Mouse (Mus musculus) intestine, embryonic 16.5 days (tissue): ENCODE measurements around the gene Krt81. TPM values are rescaled to one million over a fixed set of nuclear protein-coding genes. Genes with fewer than 3 reads are reported as not detected.

Source experiments
- polyA plus RNA-seq: library from polyadenylated mRNA; unstranded; fragments of >200 nt; fragmentation: Nextera tagmentation; extraction: Ambion mirVana; gene quantifications from 2 replicates; pipeline ENCODE4 v1.2.1, GENCODE M21; 2015

Krt81 gene
- polyA plus RNA-seq, 1 experiment from 2014 or later = not detected

Other genes with a start within 250 kb of the Krt81 start
- gene Grasp, start 239.6 kb downstream of the Krt81 start, polyA plus RNA-seq = 2.3 and 2.8 TPM in 2 replicates
- 8.6 and 10.0 TPM in 2 replicates for gene Nr4a1, start 209.5 kb downstream of the Krt81 start, polyA plus RNA-seq
- gene Atg101, start 179.5 kb downstream of the Krt81 start, polyA plus RNA-seq = 58.3 and 67.1 TPM in 2 replicates
- gene 6030408B16Rik, start 170.5 kb downstream of the Krt81 start, polyA plus RNA-seq = 3.6 and 4.4 TPM in 2 replicates
- 1.1 and 1.2 TPM in 2 replicates for gene Krt80, start 93.6 kb downstream of the Krt81 start, polyA plus RNA-seq
- gene Krt7, start 52.7 kb downstream of the Krt81 start, polyA plus RNA-seq = 156 and 160 TPM in 2 replicates
- 0.38 and 0.48 TPM in 2 replicates for gene Krt87, start 24.9 kb downstream of the Krt81 start, polyA plus RNA-seq
- gene Krt88, start 16.0 kb downstream of the Krt81 start, polyA plus RNA-seq = 0.20 TPM in 1 of 2 replicates, not detected in the other
- gene Krt86, start 9.7 kb upstream of the Krt81 start, polyA plus RNA-seq = not detected in 2 replicates
- 0.09 TPM in 1 of 2 replicates, not detected in the other for gene Krt83, start 27.8 kb upstream of the Krt81 start, polyA plus RNA-seq
- gene Gm49425, start 53.5 kb upstream of the Krt81 start, polyA plus RNA-seq = not detected in 2 replicates
- gene Krt84, start 69.1 kb upstream of the Krt81 start, polyA plus RNA-seq = 0.28 and 0.53 TPM in 2 replicates
- not detected in 2 replicates for gene Krt82, start 86.9 kb upstream of the Krt81 start, polyA plus RNA-seq
- 0.09 and 0.16 TPM in 2 replicates for gene Krt90, start 99.2 kb upstream of the Krt81 start, polyA plus RNA-seq
- gene Krt75, start 110.2 kb upstream of the Krt81 start, polyA plus RNA-seq = not detected in 2 replicates
- 0.11 TPM in 1 of 2 replicates, not detected in the other for gene Gm5414, start 164.4 kb upstream of the Krt81 start, polyA plus RNA-seq
- gene Gm5478, start 183.6 kb upstream of the Krt81 start, polyA plus RNA-seq = not detected in 2 replicates
- gene Krt6b, start 216.5 kb upstream of the Krt81 start, polyA plus RNA-seq = not detected in 2 replicates
- gene Krt6a, start 230.6 kb upstream of the Krt81 start, polyA plus RNA-seq = 0.07 and 0.39 TPM in 2 replicates
- 0.13 and 0.34 TPM in 2 replicates for gene Krt5, start 249.1 kb upstream of the Krt81 start, polyA plus RNA-seq